Mouse (Mus musculus) skeletal muscle tissue, adult 2 months (tissue): Measurements from ENCODE around the gene Ak9.

ENCODE experiments used
- DNase-seq: peaks from one replicate; pipeline ENCODE4 v3.0.0-alpha.2; 2012; ENCODE audit warnings: low read depth, low spot score

The Ak9 gene

GRCm38 (mm10) chr10:41303639-41304444, at the start of gene Ak9:
TSS of gene Ak9 (plus strand) at chr10:41303980.
- peak; percentile 71 for DNase-seq

GRCm38 (mm10) chr10:41260243-41261006, 43.4 kb upstream of the Ak9 start:
- no peak for DNase-seq

DNA sequence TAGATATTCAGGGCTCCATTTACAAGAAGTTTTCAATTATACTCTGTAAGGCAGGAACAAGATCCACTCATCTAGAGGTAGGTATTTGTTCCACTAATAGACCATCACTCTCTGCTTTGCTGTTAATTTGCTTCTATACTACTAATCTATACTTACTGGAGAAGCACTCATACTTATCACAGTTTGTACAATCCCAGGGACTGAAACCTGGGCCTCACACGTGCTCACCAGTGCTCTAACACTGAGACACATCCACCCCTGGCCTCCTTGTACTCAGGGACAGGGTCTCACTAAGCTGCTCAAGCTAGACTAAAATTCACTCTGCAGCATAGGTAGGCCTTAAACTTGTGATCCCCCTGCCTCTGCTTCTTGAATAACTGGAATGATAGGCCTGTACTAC, 42.6 kb upstream of the Ak9 start:
- no peak for DNase-seq

DNA sequence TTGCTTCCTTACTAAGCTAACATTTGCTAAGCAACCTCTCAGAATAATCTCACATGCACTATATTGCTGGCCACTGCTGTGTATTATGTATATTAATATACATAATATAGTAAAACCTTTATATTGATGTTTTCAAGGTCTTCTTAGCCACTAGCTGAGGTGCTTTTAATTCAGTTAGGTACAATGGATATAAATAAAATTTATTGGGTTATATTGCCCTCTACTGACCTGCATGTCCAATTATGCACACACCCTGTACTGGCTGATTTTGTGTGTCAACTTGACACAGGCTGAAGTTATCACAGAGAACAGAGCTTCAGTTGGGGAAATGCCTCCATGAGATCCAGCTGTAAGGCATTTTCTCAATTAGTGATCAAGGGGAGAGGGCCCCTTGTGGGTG, 41.9 kb upstream of the Ak9 start:
- DNase-seq = no peak

GRCm38 (mm10) chr10:41271860-41272259, 31.9 kb upstream of the Ak9 start:
- no peak for DNase-seq

DNA sequence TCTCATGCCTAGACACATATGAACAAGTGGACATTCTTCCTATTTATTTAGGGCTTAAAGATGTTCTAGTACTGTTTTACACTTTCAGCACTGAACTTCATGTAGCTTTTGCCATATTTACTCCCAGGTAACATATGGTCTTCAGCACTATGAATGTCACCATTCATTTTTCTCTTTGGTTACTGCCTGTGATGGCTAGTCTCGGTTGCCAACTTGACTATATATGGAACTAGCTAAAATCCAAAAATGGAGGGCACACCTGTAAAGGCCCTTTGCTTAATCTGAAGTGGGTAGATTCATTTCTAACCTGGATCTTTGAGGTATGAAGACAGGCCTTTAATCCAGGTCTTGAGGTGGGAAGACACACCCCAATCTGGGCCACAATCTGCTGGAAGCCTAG, 28.9 kb upstream of the Ak9 start:
- no peak for DNase-seq

- DNase-seq = no peak
Observed at GRCm38 (mm10) chr10:41278808-41279207, 25.0 kb upstream of the Ak9 start.

DNA sequence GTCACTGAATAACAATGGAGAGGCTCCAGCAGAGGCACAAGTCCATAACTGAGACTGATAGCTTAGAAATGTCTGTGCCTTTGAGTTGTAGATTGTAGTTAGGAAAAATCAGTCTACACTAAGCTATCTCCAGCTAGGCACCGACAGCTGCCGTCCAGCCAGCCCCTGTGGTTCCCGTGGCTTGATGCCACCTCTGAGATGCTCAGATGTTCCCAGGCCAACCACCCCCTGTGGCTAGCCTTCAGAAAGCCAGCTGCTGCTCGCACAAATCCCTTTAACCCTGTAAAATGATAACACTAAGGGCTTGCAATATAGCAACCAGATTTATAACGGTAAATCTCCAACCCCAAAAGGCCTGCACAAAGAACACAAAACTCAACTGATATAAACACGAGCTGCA, 23.6 kb upstream of the Ak9 start:
- no peak for DNase-seq

- no peak for DNase-seq
Observed at GRCm38 (mm10) chr10:41280796-41281195, 23.0 kb upstream of the Ak9 start.

GRCm38 (mm10) chr10:41282086-41282485, 21.7 kb upstream of the Ak9 start:
- no peak for DNase-seq

DNA sequence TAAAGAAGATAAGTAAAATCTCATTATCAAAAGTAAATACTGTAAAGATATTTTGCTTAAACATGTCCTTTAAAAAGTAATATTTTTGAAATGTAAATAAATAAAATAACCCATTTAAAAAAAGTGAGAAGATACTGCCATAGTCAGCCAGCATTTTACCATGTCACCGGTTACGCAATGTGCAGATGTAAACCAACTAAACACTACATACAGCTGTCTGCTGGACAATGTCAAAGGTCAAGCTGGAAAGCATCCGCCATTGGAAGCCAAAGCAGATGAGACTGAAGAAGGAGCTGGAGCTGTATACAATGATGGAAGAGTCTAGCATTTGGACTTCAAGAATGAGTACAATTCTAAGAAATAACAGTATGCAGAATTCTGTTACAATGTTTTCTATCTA, 16.2 kb upstream of the Ak9 start:
- no peak for DNase-seq

DNA sequence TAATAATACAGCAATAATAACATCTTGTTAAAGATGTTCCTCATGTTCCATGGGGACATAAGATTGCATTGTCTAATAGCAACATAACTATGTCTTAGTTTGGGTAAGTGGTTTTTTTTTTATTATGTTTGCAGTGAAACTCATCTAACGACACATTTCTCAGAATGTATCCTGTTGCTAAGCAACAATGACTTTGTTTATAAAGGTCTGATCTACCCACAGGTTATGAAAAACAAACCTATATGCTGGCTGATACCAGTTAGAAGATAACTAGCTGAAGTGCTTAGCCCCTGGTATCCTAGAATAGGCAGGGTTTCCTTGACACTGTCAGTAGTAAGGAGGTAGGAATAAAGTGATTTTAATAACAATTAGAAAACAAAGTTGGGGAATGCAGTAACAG, 15.7 kb upstream of the Ak9 start:
- DNase-seq = no peak

DNA sequence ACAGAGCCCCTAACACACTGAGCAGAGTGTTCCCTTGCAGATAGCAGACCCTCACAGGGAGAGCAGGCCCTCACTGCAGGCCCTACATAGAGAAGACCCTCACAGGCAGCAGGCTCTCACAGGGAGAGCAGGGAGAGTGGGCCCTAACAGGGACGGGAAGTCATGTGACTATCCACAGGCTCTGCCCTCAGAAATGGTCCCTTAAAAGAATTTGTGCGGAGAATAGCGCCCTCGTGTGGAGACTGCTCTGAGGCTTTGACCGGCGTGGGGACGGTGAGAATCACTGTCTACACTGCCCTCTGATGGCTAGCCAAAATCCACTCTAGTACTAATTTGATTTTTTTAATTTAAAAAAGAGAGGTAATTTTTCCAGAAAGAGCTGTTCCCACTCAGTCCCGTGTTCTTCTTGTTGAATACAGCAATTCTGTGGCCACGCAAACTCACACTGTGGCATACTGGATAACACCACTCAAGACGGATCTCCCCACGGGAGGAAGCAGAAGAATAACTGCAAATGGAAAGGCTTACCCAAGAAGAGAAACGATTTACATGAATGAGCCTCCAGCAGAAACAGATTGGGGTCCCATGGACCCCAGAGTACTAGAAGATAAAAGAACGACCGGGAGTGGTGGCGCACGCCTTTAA, 14.9 kb upstream of the Ak9 start:
- peak; percentile 53 for DNase-seq

GRCm38 (mm10) chr10:41291021-41291420, 12.8 kb upstream of the Ak9 start:
- DNase-seq = no peak

DNA sequence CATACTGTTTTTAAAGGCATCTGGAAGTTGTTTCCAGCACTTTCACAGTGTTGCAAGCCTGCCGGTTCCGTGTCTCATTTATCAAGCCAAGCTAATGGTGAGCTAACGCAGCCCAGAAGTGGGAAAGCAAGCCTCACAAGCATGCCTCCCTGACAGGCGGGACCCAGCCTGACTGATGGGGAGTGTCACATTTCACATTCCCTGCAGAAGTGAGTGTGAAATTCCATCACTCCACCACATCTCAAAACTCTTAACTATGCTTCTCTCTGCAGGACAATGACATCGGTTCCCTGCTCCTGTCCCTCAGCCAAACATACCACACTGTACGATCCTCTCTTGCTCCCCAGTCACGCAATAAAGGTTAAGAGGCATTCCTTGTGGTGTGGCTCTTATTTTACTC, 10.8 kb upstream of the Ak9 start:
- DNase-seq = no peak

DNA sequence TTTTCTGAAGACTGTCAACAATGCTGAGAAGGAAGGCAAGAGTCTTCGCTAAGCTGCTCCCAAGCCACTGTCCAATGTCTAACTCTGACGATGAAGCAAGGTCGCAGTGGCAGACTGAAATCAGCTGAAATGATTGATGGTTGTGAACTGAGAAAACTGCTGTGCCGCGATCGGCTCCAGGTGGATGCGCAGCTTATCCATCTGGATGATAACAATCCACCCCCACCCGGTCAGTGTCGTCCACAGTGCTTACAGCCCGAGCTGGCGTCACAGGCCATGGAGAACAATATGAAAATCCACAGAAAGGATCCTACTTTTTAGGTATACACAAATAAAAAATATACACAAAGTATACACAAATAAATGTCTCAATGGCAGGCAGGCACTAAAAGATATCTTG, 9.0 kb upstream of the Ak9 start:
- DNase-seq = no peak

GRCm38 (mm10) chr10:41295145-41295544, 8.6 kb upstream of the Ak9 start:
- DNase-seq = no peak

DNA sequence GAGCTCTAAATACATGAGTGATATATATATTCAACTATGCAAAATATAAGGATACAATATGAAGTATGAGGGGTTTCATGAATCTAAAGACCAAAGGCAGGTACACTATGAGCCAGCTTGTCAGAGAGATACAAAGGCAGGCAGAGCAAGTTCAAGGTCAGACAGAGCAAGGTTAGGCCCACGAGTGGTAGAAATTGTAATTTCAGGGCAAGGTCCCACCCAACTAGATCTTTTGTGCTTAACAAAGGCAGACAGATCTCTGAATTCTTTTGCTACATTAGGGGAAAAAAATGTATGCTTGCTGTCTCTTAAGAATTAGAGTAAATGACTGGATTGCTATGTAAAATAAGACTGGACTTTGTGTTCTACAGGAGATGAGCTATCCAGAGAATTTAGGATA, 3.6 kb upstream of the Ak9 start:
- no peak for DNase-seq

- DNase-seq = peak; percentile 77
Observed at GRCm38 (mm10) chr10:41302689-41303431, 920 bp upstream of the Ak9 start, which contains the start of gene Fig4. TSS of gene Fig4 (minus strand) at chr10:41303260.

GRCm38 (mm10) chr10:41304961-41305455, 1.2 kb downstream of the Ak9 start:
- DNase-seq = peak; percentile 52

DNA sequence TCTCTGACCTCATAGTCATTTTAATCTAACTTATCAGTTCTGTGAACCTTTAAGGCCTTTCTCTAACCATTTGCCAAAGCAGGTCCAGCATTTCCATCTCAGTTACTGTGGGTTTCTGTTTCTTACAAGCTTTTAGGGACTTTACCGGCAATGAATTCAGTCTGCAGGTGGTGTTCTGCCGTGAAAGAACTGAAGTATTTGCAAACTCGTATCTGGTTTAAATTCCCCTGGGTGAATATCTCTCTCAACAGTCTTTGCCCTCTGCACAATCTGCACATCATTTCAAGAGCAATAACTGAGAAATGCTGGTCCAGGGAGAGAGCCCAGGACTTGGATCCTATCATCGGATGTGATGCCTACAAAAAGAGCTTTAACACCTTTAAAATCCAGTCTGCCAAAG, 4.4 kb downstream of the Ak9 start:
- DNase-seq = no peak

GRCm38 (mm10) chr10:41315866-41316265, 12.1 kb downstream of the Ak9 start:
- DNase-seq = no peak
